Mouse (Mus musculus) embryo, embryonic 11 days (tissue): ENCODE measurements around the gene Ttll3.

ENCODE experiments used
- DNase-seq: peaks from one replicate; pipeline ENCODE4 v3.0.0-alpha.2; 2015

The Ttll3 gene

DNA sequence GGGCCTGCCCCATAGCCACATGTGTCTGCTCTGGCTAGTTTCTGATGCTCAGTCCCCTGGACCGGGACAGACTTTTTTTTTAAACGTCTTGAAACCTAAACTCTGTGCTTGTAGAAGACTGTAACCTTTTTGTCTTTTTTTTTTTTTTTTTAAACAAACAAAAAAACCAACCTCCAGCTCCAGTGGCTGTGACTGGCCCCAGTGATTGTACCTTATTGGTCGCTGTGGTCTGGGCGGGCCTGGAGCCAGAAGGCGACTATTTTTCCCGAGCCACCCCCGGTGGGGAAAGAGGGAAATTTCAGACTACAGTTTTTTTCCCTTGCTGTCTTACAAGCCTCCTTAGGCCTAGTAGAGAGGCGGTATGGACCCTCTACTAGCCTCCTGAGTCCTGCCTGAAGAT, at the start of gene Ttll3:
TSS of gene Ttll3 (plus strand) at position 301 of the 400 bp plus-strand sequence.
- DNase-seq: no peak

DNA sequence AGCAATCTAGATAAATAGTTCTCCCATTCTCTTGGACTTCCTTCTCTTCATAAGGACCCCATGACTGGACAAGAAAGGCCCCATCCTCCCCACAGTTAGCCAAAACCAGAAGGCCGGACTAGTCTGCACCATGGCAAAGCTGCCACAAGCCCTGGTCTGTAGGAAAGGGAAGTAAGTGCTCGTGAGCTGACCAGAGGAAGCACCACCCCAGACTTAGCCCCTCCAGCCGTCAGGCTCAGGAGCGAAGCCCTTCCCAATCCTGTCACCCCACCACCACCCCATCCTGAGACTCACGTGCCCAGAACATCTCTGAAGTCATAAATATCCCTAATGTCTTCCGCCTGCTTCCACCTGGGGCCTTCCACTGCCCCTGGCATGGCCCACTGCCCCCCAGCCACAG, 47.5 kb upstream of the Ttll3 start:
- no peak for DNase-seq

DNA sequence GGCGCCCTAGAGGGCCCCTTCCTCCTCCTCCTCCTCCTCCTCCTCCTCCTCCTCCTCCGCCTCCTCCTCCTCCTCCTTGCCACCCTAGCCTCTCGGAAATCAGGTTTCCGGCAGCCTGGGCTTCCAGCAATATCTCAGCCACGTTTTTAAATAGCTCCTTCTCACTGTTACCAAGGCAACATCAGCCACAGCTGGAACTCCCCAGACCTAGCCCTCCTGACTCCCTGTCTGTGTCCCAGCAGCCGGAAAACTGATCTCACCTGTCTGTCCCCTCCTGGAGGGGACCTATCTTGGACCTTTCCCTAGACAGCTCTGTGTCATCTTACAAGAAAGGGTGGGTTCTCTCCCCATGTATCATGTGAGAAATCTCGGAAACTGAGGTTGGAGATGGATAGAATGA, 46.8 kb upstream of the Ttll3 start:
- DNase-seq: no peak

DNA sequence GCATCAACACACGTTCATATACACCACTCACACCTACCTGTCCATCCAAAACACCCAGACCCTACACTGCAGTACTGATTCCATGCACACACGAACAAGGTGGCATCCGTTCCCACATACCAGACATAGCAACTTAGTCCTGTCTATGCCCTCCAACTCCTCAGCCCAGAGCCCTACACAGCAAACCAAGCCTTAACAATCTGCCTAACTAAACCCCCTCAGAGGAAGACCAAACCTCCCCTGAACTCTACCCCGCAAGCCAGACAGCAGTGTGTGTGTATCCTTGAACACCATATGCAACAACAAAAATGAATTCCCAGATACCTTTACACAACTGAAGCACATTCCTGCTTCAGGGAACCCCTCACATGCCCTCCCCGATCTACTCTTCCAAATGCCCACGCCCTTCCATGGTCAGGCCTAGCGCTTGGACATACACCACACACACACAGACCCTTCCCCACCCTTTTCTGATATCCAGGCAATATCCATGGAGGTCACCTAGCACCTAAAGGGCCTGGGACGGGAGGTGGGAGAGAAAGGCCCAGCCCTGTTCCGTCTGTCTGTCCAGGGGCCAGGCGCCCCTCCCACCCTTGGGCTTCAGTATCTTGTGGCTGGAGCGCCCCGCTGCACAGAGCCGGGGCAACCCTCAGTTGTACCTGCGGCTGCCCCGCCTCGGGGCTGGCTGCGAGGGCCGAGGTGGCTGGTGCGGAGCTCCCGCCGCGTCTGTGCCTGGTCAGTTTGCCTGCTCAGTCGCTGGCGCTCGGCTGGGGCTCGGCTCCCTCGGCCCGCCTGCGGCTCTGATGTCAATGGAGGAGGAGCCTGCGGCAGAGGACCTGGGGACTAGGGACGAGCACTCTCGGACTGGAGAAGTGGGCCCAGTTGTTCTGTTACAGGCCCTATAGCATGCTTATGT, 45.6 kb upstream of the Ttll3 start, which contains the start of gene Camk1:
TSS of gene Camk1 (minus strand) at position 808 of the 916 bp plus-strand sequence.
- peak; percentile 82 for DNase-seq

DNA sequence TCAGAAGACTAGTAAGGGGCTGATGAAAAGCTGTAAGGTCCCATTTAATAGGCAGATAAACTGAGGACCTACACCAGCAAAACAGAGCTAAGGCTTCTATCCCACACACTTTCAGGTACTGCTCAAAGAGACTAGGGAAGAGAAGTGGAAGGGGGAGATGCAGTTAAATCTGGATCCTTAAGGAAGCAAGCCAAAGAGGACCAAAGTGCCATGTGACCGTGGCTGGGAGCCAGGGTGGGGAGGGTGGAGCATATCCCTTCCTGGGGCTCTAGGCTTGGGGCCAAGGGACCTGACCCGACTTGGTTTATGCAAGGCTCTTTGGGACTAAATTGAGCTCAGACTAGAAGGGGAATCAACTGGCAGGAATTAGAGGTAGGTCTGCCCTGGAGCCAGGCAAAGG, 44.7 kb upstream of the Ttll3 start:
- DNase-seq: no peak

DNA sequence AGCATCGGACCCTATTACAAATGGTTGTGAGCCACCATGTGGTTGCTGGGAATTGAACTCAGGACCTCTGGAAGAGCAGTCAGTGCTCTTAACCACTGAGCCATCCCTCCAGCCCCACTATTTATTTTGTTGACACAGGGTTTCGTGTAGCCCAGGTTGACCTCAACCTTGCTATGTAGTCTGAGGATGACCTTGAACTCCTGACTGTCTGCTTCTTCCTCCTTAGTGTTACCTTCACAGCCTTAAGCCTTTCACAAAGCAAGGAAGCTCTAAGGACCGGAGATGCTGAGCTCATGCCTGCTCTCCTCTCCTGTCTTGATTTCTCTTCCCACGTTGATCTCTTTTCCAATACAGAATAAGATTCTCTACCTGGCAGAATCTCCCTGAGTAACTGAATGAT, 42.2 kb upstream of the Ttll3 start:
- no peak for DNase-seq

DNA sequence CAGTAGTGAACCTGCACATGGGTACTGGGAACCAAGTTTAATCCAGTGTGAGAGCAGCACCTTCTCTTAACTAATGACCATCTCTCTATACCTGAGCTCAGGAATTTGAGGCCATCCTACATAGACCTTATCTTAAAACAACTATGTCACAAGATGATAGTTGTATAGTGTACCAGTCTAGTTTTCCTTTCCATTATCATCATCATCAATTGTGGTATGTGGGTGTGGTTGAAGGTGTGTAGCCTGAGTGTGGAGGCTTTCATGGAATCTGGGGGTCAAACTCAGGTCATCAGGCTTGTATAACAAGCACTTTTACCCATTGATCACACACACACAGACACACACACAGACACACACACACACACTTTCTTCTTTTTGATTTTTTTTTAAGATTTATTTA, 38.5 kb upstream of the Ttll3 start:
- no peak for DNase-seq

DNA sequence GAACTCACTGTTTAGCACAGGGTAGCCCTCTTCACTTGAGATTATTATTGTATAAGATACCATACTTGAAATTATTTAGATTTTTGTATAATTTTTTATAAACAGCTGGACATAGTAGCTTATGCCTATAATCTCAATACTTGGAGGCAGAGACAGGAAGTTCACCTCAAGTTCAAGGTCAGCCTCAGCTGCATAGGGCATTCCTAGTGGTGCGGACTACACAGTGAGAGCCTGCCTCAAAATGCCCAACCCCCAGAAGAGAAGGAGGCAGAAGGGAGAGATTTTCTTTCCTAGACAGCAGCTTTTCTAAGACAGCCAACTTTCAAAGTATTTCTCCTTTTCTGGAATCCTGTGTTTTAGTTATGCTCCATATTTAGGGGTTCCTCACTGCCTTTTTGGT, 37.9 kb upstream of the Ttll3 start:
- no peak for DNase-seq

DNA sequence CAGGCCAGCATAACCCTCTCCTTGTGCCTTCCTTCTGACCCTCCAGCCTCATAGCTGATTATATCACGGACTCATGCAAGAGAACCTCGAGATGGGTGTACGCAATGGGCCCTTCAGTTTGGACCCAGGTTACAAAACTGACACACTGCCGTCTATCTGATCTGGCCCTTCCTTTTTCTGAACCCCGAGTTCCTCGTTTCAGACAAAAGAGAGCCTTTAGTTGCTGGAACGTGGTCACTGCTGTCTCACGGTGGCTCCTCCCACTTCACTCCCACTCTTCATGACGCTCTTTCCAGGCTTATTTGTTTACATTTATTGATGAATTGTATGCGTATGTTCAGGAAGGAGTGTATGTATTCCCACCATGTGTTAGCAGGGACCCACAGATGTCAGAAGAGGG, 37.4 kb upstream of the Ttll3 start:
- DNase-seq: no peak

DNA sequence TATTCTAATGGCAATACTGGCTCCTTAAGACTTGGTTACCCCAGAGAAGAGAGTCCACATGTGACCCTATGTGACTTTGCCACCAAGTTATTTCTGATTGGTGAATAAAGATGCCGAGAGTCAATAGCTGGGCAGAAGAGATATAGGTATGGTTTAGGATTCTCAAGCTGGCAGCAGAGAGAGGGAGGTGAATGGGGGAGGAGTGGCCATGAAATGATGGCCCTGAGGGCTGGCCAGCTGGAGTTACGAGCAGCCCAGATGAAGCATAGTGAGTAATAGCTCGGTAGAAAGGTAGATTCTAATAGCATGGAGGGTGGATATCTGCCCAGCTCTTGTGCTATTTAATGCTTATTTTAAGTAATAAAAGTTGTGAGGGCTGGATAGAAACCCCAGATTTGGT, 36.2 kb upstream of the Ttll3 start:
- no peak for DNase-seq

DNA sequence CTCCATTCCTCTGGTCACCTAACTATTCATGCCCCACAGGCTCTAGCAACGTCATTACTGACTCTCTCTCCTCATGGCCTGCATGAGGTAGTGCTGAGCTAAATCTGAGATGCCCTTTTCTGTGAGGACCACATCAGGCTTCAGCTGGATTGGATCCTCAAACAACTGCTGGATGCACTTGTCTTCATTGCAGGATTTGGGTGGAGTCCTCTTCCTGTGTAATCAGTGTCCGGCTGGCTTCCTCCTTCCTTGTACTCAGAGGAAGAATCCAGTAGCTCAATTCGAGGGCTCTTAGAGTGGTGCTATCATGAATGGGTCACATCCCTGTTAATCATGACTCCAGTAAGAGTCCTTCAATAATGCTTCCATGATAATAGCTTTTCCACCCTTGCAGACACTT, 35.4 kb upstream of the Ttll3 start:
- DNase-seq: no peak

DNA sequence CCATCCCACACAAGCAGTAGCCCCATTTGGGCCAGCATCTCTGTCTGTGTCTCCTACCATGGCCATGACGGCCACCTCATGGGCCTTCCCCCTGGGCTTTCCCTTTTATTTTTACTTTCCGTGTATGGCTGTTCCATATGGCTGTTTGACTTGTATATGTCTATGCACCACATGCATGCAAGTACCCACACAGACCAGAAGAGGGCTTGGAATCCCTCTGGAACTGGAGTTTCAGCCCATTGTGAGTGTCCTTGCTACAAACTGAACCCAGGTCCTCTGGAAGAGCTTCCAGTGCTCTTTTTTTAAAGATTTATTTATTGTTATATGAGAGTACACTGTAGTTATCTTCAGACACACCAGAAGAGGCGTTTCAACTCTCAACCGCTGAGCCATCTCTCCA, 27.6 kb upstream of the Ttll3 start:
- no peak for DNase-seq

DNA sequence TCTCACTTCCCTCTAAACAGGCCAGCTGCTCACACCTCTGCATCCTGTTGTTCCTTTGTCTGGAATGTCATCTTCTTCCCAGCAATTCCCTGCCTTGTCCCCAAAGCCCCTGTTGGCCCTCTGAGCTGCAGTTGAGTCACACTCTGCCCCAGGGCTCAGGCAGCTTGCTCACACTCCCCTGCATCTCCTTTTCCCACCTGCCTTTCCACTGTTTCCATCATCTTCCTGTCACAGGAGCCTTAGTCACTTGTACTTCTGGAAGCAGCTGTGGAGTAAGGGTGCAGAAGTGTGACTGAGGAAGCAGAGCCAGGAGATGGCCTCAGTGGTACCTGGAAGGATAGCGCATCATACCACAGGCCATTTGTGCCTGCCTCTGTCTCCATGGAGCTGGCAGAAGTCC, 26.8 kb upstream of the Ttll3 start:
- DNase-seq: no peak

DNA sequence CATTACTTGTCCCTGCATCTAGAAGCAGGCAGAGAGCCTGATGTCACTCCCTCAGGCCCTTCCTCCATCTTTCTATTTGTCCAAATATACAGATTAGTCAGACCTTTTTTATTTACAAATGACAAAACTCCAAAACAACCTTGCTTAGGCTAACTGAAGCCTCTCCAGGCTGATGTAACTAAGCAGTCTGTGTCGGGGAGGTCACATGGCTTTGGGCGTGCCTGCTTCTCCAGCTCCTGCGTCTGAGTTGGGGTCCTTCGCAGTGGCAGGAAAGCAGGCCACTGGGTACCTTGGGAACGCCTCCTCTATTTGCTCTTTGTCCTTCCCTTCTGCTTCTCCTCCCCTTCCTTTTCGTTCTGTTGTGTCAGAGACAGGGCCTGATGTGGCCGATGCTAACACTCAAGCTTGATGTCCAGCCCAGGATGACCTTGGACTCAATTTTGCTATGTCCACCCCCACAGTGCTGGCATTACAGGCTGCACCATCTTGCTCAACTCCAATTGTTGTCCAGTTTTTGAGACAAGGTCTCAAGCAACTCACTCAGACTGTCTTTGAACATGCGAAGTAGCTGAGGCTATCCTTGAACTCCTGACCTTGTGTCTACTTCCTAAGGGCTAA, 24.4 kb upstream of the Ttll3 start:
- no peak for DNase-seq

DNA sequence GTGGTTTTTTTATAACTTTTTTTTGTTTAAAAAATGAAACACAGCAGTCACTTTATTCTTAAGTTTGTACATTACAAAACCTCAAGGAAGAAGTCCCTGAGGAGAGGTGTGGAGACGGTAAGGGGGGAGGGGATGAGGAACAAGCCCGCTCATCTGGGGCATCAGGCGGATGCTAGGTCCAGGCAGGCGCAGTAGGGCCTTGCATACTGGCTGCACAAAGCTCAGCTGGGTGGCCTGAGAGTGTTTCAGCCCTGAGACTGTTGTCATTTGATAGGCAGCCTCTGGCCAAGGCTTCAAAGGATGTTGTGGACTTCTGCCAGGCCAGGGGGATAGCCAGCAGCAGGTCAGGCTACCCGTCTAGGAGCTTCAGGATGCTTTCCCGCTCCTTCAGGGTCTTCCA, 22.4 kb upstream of the Ttll3 start:
- no peak for DNase-seq

DNA sequence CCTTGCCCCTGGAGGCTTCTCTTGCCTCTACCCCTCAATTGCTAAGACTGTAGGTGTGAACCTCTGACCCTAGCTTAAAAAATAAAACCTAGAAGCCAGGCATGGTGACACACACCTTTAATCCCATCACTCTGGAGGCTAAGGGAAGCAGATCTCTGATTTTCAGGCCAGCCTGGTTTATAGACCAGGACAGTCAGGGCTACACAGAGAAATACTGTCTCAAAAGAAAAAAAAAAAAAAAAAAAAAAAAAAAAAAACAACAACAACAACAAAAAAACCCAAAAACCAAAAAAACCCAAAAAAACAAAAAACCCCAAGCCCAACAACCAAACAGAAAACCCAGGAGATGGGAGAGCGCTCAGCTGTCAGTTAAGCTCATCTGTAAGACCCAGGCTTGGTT, 21.5 kb upstream of the Ttll3 start:
- DNase-seq: no peak

DNA sequence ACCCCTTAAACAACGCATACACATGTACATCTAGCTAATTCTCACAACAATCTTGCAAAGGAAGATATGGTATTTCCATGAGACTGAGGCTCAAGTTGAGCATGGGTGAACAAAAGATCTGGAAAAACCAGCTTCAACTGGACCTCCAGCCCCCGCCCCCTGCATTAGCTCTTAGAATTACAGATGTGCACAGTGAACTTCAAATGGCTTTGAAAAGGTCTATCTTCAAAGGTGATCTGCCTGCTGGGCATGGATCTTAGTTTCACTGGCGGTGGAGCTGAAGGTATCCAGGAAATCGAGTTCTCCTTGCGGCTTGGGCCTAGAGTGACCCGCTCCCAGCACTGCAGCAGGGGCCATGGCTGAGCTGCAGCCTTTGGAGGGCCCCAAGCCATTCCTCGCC, 20.9 kb upstream of the Ttll3 start:
- no peak for DNase-seq

DNA sequence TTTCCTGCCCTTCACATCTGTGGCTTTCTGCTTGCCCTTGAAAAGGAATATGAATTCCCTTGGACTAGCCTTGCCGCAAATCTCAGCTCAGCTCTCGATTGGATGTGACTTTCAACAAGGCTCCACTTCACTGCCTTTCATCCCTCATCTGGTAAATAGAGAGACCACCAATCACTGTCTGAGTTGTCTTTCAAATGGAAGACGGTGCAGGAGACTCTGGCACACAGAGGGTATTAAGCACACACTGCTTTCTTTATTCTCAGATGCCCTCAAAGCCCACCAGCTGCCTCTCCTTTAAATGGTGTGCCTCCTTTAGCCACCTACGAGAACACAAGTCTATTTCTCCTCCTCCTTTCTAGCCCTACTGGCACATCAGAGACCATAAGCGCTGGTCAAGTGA, 20.5 kb upstream of the Ttll3 start:
- no peak for DNase-seq

DNA sequence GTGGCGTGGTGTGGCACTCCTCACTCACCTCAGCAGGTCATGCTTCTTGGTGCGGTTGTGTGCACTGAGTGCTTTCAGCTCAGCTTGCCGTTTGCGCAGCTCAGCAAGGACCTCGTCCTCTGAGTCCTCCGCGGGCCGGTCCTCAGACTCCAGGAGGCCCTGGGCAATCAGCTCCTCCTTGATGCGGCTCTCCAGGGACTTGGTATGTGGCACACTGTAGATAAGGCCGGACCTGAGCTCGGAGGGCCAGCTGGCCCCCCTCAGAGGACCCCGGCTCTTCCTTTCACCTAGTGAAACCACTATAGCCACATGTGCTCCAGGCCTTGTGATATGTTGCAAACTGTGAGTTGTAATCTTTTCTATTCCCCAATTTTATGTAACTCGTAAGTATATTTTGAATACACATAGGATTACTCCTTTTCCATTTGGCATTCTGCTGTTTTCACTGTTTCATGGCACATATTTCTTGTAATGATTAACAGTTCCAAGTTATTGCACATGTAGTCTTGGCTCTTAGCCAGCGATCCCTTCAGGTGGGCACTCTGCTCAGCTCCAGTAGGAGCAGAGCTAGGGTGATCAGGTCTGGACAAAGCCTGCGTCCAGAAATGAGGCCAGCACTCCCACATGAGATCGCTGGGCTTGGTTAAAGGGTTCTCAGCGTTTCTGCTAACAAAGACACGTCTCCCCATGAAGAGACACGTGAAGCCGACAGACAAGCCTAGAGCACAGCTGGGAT, 18.7 kb upstream of the Ttll3 start:
- no peak for DNase-seq

DNA sequence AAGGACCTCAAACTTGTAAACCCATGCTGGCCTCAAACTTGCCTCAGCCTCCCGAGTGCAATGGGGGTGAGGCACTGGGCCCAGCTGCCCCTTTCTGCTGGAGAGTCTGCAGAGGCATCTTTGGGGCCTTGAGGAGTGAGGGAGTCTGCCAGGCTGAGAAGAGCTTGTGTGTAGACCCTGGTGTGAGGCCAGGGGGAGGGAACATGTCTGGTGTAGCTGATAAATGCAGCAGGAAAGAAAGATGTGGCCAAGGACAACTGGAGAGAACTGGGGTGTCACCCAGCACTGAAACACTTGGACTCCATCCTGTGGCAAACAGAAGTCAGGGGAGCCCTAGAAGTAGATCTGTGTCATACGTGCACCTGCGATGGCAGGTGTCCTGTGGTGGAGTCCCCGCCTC, 15.6 kb upstream of the Ttll3 start:
- DNase-seq: no peak

DNA sequence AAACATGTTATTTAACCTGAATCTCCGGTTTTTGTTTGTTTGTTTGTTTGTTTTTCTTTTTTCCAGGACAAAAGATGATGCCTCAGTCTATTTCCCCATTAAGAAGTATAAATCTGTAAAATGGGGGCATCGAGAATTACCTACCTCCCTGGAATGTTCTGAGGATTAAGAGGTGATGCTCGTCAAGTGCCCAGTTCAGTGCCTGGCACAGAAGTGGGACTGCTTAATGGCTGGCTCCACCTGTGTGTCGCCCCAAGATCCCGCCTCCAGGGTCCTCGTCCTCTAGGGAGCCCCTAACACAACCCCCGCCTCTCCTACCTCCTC, 11.9 kb upstream of the Ttll3 start:
- DNase-seq: no peak

DNA sequence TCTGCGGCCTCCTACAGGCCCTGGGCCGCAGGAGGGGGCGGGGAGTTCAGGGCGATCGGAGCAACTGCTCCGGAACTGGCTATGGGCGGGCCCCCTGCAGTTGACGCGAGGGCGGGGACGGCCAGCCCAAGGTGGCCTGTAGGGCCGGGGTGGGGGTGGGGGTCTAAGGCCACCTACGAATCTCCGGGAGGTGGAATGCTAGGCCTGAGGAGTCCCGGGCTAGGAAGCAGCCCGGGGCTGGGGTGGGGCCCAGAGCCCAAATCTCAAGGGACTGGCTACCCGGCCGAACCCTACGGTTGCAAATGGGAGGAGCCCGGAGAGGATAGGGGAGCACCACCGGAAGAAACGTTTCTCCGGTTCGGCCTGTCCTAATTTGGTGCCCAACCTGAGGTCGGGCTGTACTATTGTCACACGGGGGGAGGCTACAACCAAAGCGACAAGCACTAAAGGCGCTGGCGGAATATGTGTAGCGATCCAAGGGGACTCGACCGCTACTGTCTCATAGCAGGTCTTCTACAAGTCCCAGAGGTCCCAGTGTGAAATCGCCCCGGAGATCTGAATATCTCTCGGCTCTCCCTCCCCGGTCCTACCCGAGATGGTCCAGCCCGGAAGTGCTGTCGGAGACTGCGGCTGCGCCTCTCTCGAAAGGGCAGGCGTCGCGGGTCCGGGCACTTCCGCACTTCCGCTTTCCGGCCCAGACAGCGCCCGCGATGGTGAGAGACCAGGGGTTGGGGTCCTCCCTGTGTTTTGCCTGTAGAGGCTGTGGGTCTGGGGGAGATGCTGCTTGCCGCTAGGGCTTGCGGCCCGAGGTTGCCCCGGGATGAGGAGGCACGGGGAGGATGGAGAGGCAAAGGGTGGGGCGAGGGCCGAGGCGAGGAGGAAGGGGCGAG, 11.3 kb upstream of the Ttll3 start, which contains the start of the genes Tada3 and Arpc4:
TSS of gene Tada3 (minus strand) at position 388 of the 890 bp plus-strand sequence.
TSS of gene Arpc4 (plus strand) at position 620 of the 890 bp plus-strand sequence.
- DNase-seq: peak; percentile 96

DNA sequence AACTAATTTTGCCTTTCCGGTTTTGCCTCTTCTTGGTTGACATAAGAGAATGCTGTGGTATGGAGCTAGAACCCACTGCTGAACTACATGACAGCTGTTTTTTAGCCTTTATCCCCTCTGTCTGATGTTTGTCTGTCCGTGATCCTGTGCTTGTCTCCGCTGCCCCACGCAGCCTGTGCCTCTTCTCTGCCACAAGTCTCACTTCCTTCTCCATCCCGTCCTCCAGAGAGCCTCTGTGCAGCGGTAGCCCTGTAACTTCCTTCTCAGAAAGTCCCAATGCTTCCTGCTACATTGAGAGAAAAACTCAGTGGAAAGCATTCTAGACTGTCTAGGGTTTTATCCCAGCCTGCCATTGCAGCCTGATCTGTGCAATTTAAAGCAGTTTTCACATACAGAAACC, 9.8 kb upstream of the Ttll3 start:
- no peak for DNase-seq
